Mouse (Mus musculus) liver, postnatal 0 days (tissue): Measurements from ENCODE around the gene Gpc6.

ENCODE experiments used
- CTCF ChIP-seq: sonication (generic); IDR thresholded peaks from 2 replicates; pipeline ENCODE4 v1.5.1; 2016; ENCODE audit warnings: antibody characterized with exemption, low read depth
- EP300 ChIP-seq: IDR thresholded peaks from 2 replicates; pipeline ENCODE4 v1.6.1; 2016; ENCODE audit warnings: antibody characterized with exemption, low read depth, mild to moderate bottlenecking

- TF ChIP-seq CTCF, result no peak
- no peak for TF ChIP-seq EP300
These were observed 883.2 kb downstream of the Gpc6 start for GRCm38 (mm10) chr14:117808326-117808725.
